Mouse (Mus musculus): ENCODE measurements around the gene Krtap21-1.

Krtap21-1 gene

GRCm38 (mm10) chr16:89403768-89404167 is at the start of gene Krtap21-1:
Krtap21-1 (minus strand) TSS chr16:89403868.
- no peak for DNase-seq

GRCm38 (mm10) chr16:89429586-89429985 is 25.9 kb upstream of the Krtap21-1 start:
- no peak for DNase-seq

GRCm38 (mm10) chr16:89425310-89425709 is 21.6 kb upstream of the Krtap21-1 start:
- no peak for DNase-seq

- no peak for DNase-seq
Observed at GRCm38 (mm10) chr16:89420011-89420410, 16.3 kb upstream of the Krtap21-1 start, which contains the start of gene Krtap6-2. Krtap6-2 (minus strand) TSS chr16:89420111.

- DNase-seq = no peak
Observed at GRCm38 (mm10) chr16:89416311-89416710, 12.6 kb upstream of the Krtap21-1 start.

- no peak for DNase-seq
Observed at GRCm38 (mm10) chr16:89410345-89411068, 6.8 kb upstream of the Krtap21-1 start.

- no peak for DNase-seq
Observed at GRCm38 (mm10) chr16:89372734-89373461, 30.8 kb downstream of the Krtap21-1 start.
